In genomic region chr5:112283543-112284202, GRCm38 (mm10) we compare ENCODE assay signal across 9 mouse cellular contexts. TPM values are rescaled to one million over a fixed set of nuclear protein-coding genes. Genes with fewer than 3 reads are reported as not detected.
DNase-seq lines count a peak whose midpoint lies in the region; ATAC-seq and TF ChIP-seq lines count a peak whose summit lies in the region.
"Had no signal": no experiment of that assay in that cellular context is flagged by ENCODE, and none has a peak within 500 bp of the region (broad histone marks: within the 10 kb centered on the region; RNA-seq: fewer than 3 reads in every experiment).

No protein-coding gene starts in this region.

- TF ChIP-seq EP300 in heart, postnatal 0 days (IDR thresholded peaks at IDR 0.05; ENCODE audit: low read depth) = peak; percentile 47; the same call in 1 of the 2 replicates

- peaks cover 12 to 59% of the 10 kb centered on the region in 2 experiments for H3K4me1 ChIP-seq in ES-E14 (ENCODE audit: control insufficient read depth in 2 of 2, insufficient read depth in 2 of 2, low read length in 2 of 2, poor library complexity in 1 of 2)
- H3K4me1 ChIP-seq in heart, postnatal 0 days (ENCODE audit: control insufficient read depth, insufficient read depth) = peaks cover 68% of the 10 kb centered on the region
- peaks cover 100% of the 10 kb centered on the region for H3K4me1 ChIP-seq in liver, embryonic 13.5 days (replicated peaks)
- H3K4me1 ChIP-seq in midbrain, embryonic 13.5 days (replicated peaks) = peaks cover 27% of the 10 kb centered on the region

- intact Hi-C loops in left cerebral cortex, postnatal 4 days (cut with DNase I) = no loop called here

- in situ Hi-C loops in ES-E14 (cut with MboI; ENCODE audit: low sequenced_read_pairs in 2 of 2, unreplicated experiment in 2 of 2) = no loop called here

- H3K4me3 ChIP-seq in ES-E14 (ENCODE audit: insufficient read depth in 1 of 2, low read depth in 1 of 2, low read length in 2 of 2, poor library complexity in 1 of 2, severe bottlenecking in 1 of 2) = no peak overlapping the region
- no peak overlapping the region for H3K4me3 ChIP-seq in heart, postnatal 0 days (ENCODE audit: low read depth, low read length)
- H3K4me3 ChIP-seq in liver, embryonic 13.5 days (replicated peaks) = no peak overlapping the region
- H3K4me3 ChIP-seq in midbrain, embryonic 13.5 days (replicated peaks) = no peak overlapping the region
- H3K4me3 ChIP-seq: limb, embryonic 12.5 days had no signal

- ATAC-seq in heart, postnatal 0 days (ENCODE audit: insufficient read depth, low read depth) = peak; percentile 49
- peak; percentile 37; the same call in 1 of the 2 replicates for ATAC-seq in liver, embryonic 13.5 days (ENCODE audit: low read depth)
- no peak for ATAC-seq in midbrain, embryonic 13.5 days

- no peaks in the 10 kb centered on the region for H3K9me3 ChIP-seq in ES-E14 (ENCODE audit: control insufficient read depth, insufficient read depth, low read depth, low read length)
- H3K9me3 ChIP-seq in heart, postnatal 0 days (replicated peaks; ENCODE audit: control insufficient read depth, low read length) = no peaks in the 10 kb centered on the region
- H3K9me3 ChIP-seq in liver, embryonic 13.5 days (replicated peaks) = no peaks in the 10 kb centered on the region
- no peaks in the 10 kb centered on the region for H3K9me3 ChIP-seq in midbrain, embryonic 13.5 days
- H3K9me3 ChIP-seq: limb, embryonic 12.5 days had no signal

- H3K36me3 ChIP-seq in ES-E14 (ENCODE audit: control insufficient read depth, insufficient read depth, low read length, poor library complexity, severe bottlenecking) = no peaks in the 10 kb centered on the region; the same call in 1 of the 2 replicates
- H3K36me3 ChIP-seq in heart, postnatal 0 days (replicated peaks; ENCODE audit: control insufficient read depth, insufficient read depth, low read length) = no peaks in the 10 kb centered on the region
- H3K36me3 ChIP-seq in liver, embryonic 13.5 days = peaks cover 4% of the 10 kb centered on the region; the same call in 1 of the 2 replicates
- H3K36me3 ChIP-seq in midbrain, embryonic 13.5 days = no peaks in the 10 kb centered on the region

- no peaks in the 10 kb centered on the region for H3K27me3 ChIP-seq in heart, postnatal 0 days (ENCODE audit: control insufficient read depth, insufficient read depth, low read length)
- no peaks in the 10 kb centered on the region for H3K27me3 ChIP-seq in liver, embryonic 13.5 days
- H3K27me3 ChIP-seq in midbrain, embryonic 13.5 days = no peaks in the 10 kb centered on the region
- H3K27me3 ChIP-seq: limb, embryonic 12.5 days had no signal

- WGBS in heart, postnatal 0 days = 56% methylated on average over 10 of the region's 10 CpGs
- WGBS in liver, embryonic 13.5 days (ENCODE audit: insufficient replicate concordance) = 14% methylated on average over 10 of the region's 10 CpGs
- WGBS in midbrain, embryonic 13.5 days = 80% methylated on average over 10 of the region's 10 CpGs

- 0 out of 2 replicates have a peak overlapping the region, but pooled peaks have one; percentile 25 for H3K9ac ChIP-seq in ES-E14 (ENCODE audit: insufficient read depth, low read depth, low read length, poor library complexity, severe bottlenecking)
- no peak overlapping the region for H3K9ac ChIP-seq in heart, postnatal 0 days (replicated peaks; ENCODE audit: low read depth, low read length)
- H3K9ac ChIP-seq in liver, embryonic 13.5 days = peak overlapping the region; percentile 33; the same call in 1 of the 2 replicates
- H3K9ac ChIP-seq in midbrain, embryonic 13.5 days (replicated peaks) = no peak overlapping the region
- H3K9ac ChIP-seq: limb, embryonic 12.5 days had no signal

- H3K4me2 ChIP-seq in heart, postnatal 0 days (ENCODE audit: low read depth, low read length) = peak overlapping the region; percentile 12; the same call in 1 of the 2 replicates
- peak overlapping the region; percentile 34; the same call in 1 of the 2 replicates for H3K4me2 ChIP-seq in liver, embryonic 13.5 days
- H3K4me2 ChIP-seq in midbrain, embryonic 13.5 days (replicated peaks) = no peak overlapping the region
- H3K4me2 ChIP-seq: limb, embryonic 12.5 days had no signal

- DNase-seq in CD4-positive helper T cell, adult 2 months (ENCODE audit: low read depth, low spot score) = peak; percentile 37
- DNase-seq in ES-E14 (ENCODE audit: low read depth, low spot score) = no peak
- DNase-seq in heart, postnatal 0 days (ENCODE audit: low spot score) = peak; percentile 32
- DNase-seq in liver, embryonic 13.5 days = no peak
- no peak for DNase-seq in urinary bladder, adult 2 months (ENCODE audit: low spot score)
- no peak for DNase-seq in thymus, postnatal 36 days
- no peak for DNase-seq in left cerebral cortex, postnatal 4 days

- TF ChIP-seq CTCF in heart, postnatal 0 days (IDR thresholded peaks at IDR 0.05; ENCODE audit: low read depth) = no peak

- no peak overlapping the region; the same call in 1 of the 2 replicates for H3K27ac ChIP-seq in ES-E14 (ENCODE audit: insufficient read depth, low read depth, low read length, poor library complexity, severe bottlenecking)
- H3K27ac ChIP-seq in heart, postnatal 0 days (ENCODE audit: low read depth) = peak overlapping the region; percentile 78
- peak overlapping the region; percentile 72 for H3K27ac ChIP-seq in liver, embryonic 13.5 days
- H3K27ac ChIP-seq in midbrain, embryonic 13.5 days = no peak overlapping the region

TF ChIP-seq in ES-E14, 5 proteins besides CTCF, POLR2A, EP300 and RAD21:
- TF ChIP-seq HCFC1 (IDR thresholded peaks at IDR 0.05; ENCODE audit: borderline replicate concordance, insufficient read depth, low read length) = no peak
- TF ChIP-seq ZNF384 (IDR thresholded peaks at IDR 0.05; ENCODE audit: low read depth, low read length) = no peak
- TF ChIP-seq ZC3H11A (IDR thresholded peaks at IDR 0.05; ENCODE audit: borderline replicate concordance, low read depth, low read length) = no peak
- TF ChIP-seq MAFK (IDR thresholded peaks at IDR 0.05; ENCODE audit: insufficient read depth, low read depth, low read length) = no peak
- no peak for TF ChIP-seq CHD2 (IDR thresholded peaks at IDR 0.05; ENCODE audit: low read depth, low read length)

RNA-seq across cellular contexts. Expression of gene Tpst2, which starts 7.2 kb away (rescaled TPM):
- total RNA-seq in ES-E14 (2012; rRNA removed) = 82.7 and 103 TPM in 2 replicates
- 86.1 and 96.0 TPM in 2 replicates for total RNA-seq in heart, postnatal 0 days (2014; rRNA removed; ENCODE audit: low replicate concordance)
- polyA plus RNA-seq in heart, postnatal 0 days (2015; fragmentation: Nextera tagmentation; extraction: Ambion mirVana) = 42.9 and 43.8 TPM in 2 replicates
- 35.4 and 36.0 TPM in 2 replicates for polyA plus RNA-seq in liver, embryonic 13.5 days (2015; fragmentation: Nextera tagmentation; extraction: Ambion mirVana)
- polyA plus RNA-seq in urinary bladder, adult 2 months (2012; rRNA removed) = 20.7 and 29.1 TPM in 2 replicates
- polyA plus RNA-seq in midbrain, embryonic 13.5 days (2015; fragmentation: Nextera tagmentation; extraction: Ambion mirVana) = 24.4 and 25.4 TPM in 2 replicates
- 10 to 100 TPM; 25.5 to 28.8 TPM for total RNA-seq in left cerebral cortex, postnatal 4 days (2021)

RNA-seq across cellular contexts. Expression of gene Crybb1, which starts 28.1 kb away (rescaled TPM):
- not detected in 2 replicates for total RNA-seq in ES-E14 (2012; rRNA removed)
- not detected in 2 replicates for total RNA-seq in heart, postnatal 0 days (2014; rRNA removed; ENCODE audit: low replicate concordance)
- 0.26 and 0.54 TPM in 2 replicates for polyA plus RNA-seq in heart, postnatal 0 days (2015; fragmentation: Nextera tagmentation; extraction: Ambion mirVana)
- polyA plus RNA-seq in liver, embryonic 13.5 days (2015; fragmentation: Nextera tagmentation; extraction: Ambion mirVana) = 0.23 and 0.30 TPM in 2 replicates
- polyA plus RNA-seq in urinary bladder, adult 2 months (2012; rRNA removed) = not detected in 2 replicates
- polyA plus RNA-seq in midbrain, embryonic 13.5 days (2015; fragmentation: Nextera tagmentation; extraction: Ambion mirVana) = 2.7 and 3.3 TPM in 2 replicates
- total RNA-seq in left cerebral cortex, postnatal 4 days (2021) = 1 to 10 TPM; 3.5 to 5.6 TPM

RNA-seq across cellular contexts. Expression of gene Cryba4, which starts 31.4 kb away (rescaled TPM):
- total RNA-seq in ES-E14 (2012; rRNA removed) = 0.31 and 0.69 TPM in 2 replicates
- 0.39 and 1.6 TPM in 2 replicates for total RNA-seq in heart, postnatal 0 days (2014; rRNA removed; ENCODE audit: low replicate concordance)
- polyA plus RNA-seq in heart, postnatal 0 days (2015; fragmentation: Nextera tagmentation; extraction: Ambion mirVana) = 3.7 and 4.1 TPM in 2 replicates
- 0.33 and 0.60 TPM in 2 replicates for polyA plus RNA-seq in liver, embryonic 13.5 days (2015; fragmentation: Nextera tagmentation; extraction: Ambion mirVana)
- polyA plus RNA-seq in urinary bladder, adult 2 months (2012; rRNA removed) = 0.23 TPM in 1 of 2 replicates, not detected in the other
- 1.6 and 1.7 TPM in 2 replicates for polyA plus RNA-seq in midbrain, embryonic 13.5 days (2015; fragmentation: Nextera tagmentation; extraction: Ambion mirVana)
- under 1 TPM; 0.50 to 0.54 TPM for total RNA-seq in left cerebral cortex, postnatal 4 days (2021)

RNA-seq across cellular contexts. Expression of gene Tfip11, which starts 42.5 kb away (rescaled TPM):
- 38.1 and 38.9 TPM in 2 replicates for total RNA-seq in ES-E14 (2012; rRNA removed)
- 6.5 and 11.4 TPM in 2 replicates for total RNA-seq in heart, postnatal 0 days (2014; rRNA removed; ENCODE audit: low replicate concordance)
- polyA plus RNA-seq in heart, postnatal 0 days (2015; fragmentation: Nextera tagmentation; extraction: Ambion mirVana) = 11.7 TPM in 2 replicates
- 14.1 and 15.7 TPM in 2 replicates for polyA plus RNA-seq in liver, embryonic 13.5 days (2015; fragmentation: Nextera tagmentation; extraction: Ambion mirVana)
- polyA plus RNA-seq in urinary bladder, adult 2 months (2012; rRNA removed) = 21.6 and 24.2 TPM in 2 replicates
- polyA plus RNA-seq in midbrain, embryonic 13.5 days (2015; fragmentation: Nextera tagmentation; extraction: Ambion mirVana) = 35.9 and 36.3 TPM in 2 replicates
- 10 to 100 TPM; 33.2 to 34.9 TPM for total RNA-seq in left cerebral cortex, postnatal 4 days (2021)

RNA-seq across cellular contexts. Expression of gene Srrd, which starts 59.2 kb away (rescaled TPM):
- 25.8 and 32.0 TPM in 2 replicates for total RNA-seq in ES-E14 (2012; rRNA removed)
- 57.9 and 65.2 TPM in 2 replicates for total RNA-seq in heart, postnatal 0 days (2014; rRNA removed; ENCODE audit: low replicate concordance)
- 14.1 and 18.2 TPM in 2 replicates for polyA plus RNA-seq in heart, postnatal 0 days (2015; fragmentation: Nextera tagmentation; extraction: Ambion mirVana)
- 15.8 and 20.2 TPM in 2 replicates for polyA plus RNA-seq in liver, embryonic 13.5 days (2015; fragmentation: Nextera tagmentation; extraction: Ambion mirVana)
- 26.3 and 28.7 TPM in 2 replicates for polyA plus RNA-seq in urinary bladder, adult 2 months (2012; rRNA removed)
- 50.6 and 53.8 TPM in 2 replicates for polyA plus RNA-seq in midbrain, embryonic 13.5 days (2015; fragmentation: Nextera tagmentation; extraction: Ambion mirVana)
- 10 to 100 TPM; 30.7 to 34.4 TPM for total RNA-seq in left cerebral cortex, postnatal 4 days (2021)

Comparison
In these comparisons a context has a peak if more than half of its experiments do, and no peak if none do; other contexts are left out.
1. DNase-seq: peak in CD4-positive helper T cell, adult 2 months (single experiment) and heart, postnatal 0 days (single experiment); none in ES-E14 (single experiment), liver, embryonic 13.5 days (single experiment), urinary bladder, adult 2 months (single experiment), thymus, postnatal 36 days (0 of 2) and left cerebral cortex, postnatal 4 days (single experiment).
2. H3K27ac ChIP-seq: peak in heart, postnatal 0 days (single experiment) and liver, embryonic 13.5 days (single experiment); none in ES-E14 (single experiment) and midbrain, embryonic 13.5 days (single experiment).
3. H3K9ac ChIP-seq: peak in ES-E14 (single experiment) and liver, embryonic 13.5 days (single experiment); none in heart, postnatal 0 days (single experiment) and midbrain, embryonic 13.5 days (single experiment).